Mouse (Mus musculus): ENCODE results near the gene Serpine1. TPM values are rescaled to one million over a fixed set of nuclear protein-coding genes. Genes with fewer than 3 reads are reported as not detected.
A peak's percentile ranks its signal among the peaks of the same experiment; 100 is the strongest.
"Not testable (repeated sequence)": the region's sequence is repeated elsewhere in the genome, so short reads cannot be mapped to it uniquely, and the experiment has no call there.

Serpine1 gene
- polyA plus RNA-seq (2015; fragmentation: Nextera tagmentation; extraction: Ambion mirVana): 0.11 and 0.15 TPM in 2 replicates

DNA sequence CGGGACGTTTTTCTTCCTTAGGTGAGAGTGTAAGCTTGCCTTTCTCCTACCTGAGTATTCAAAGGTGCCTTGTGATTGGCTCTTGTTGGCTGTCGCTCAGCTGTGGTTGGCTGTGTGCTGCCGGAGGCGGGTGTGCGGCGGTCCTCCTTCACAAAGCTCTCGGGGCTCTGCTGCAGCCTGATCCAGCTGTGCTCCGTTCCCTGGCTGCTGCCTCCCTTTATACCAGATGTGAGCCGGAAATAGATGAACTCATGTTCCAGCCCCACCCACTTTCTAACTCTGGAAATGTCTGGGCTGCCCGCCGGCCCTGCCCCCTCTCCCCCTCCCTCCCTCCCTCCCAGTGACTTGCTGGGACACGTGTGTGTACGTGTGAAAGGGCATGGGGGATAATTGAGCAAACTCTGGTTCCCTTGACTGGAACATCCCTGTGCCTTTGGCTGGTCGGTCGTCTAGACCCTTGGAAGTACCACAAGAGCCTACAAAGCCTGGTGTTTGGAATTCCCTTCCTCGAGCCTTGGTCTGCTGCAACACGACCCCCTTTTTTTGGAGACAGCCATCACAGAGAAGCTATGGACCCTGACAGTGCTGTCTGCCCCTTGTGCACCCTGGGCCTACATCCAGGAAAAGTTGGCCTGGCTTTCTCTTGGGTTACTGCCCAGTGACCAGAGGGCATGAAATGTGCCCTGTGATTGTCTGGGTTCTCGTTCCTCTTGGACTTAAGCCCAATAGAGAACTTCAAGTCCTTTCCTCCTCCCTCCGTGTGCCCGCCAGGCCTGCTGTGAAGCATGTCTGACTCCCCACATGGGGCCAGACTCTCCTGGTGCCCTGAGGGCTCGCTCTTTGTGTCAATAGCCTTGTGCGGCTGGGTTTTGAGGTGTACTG is at the start of gene Serpine1:
Gene Serpine1, minus strand, starts transcription at position 190 of the 882 bp plus-strand sequence.
- Histone ChIP-seq H3K9me3 (ENCODE audit: control insufficient read depth, low read length) (no peaks in the 10 kb centered on the region), H3K4me2 (ENCODE audit: low read length) (peak within 1 kb of the TSS; percentile 52), H3K9ac (replicated peaks; ENCODE audit: low read depth, low read length) (peak within 1 kb of the TSS; percentile 28), H3K27me3 (replicated peaks; ENCODE audit: control insufficient read depth, insufficient read depth, low read length) (no peaks in the 10 kb centered on the region), H3K4me1 (replicated peaks; ENCODE audit: control insufficient read depth, insufficient read depth, low read length) (peaks cover 11% of the 10 kb centered on the region), H3K36me3 (ENCODE audit: control insufficient read depth, insufficient read depth) (no peaks in the 10 kb centered on the region), H3K4me3 (replicated peaks; ENCODE audit: low read length) (peak within 1 kb of the TSS; percentile 30), H3K27ac (ENCODE audit: low read length) (peak within 1 kb of the TSS; percentile 43)
- ATAC-seq: peak; percentile 94
- WGBS: 17% methylated on average over 23 of the region's 23 CpGs

DNA sequence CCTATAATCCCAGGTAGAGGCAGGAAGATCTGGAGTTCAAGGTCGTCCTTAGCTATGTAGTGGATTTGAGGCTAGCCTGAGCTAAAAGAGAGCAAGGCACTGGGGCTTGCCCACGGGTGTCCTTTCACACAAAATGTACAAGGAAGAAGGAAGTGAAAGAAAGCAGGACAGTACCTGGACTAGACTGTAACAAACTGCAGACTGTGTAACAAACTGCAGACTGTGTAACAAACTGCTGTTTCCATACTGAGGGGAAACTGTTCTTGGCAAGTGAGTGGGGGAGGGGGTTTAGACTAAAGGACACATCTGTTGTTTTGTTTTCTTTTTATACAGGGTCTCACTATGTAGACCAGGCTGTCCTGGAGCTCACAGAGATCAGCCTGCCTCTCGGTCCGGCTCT is 49.2 kb upstream of the Serpine1 start:
- Histone ChIP-seq H3K27me3 (replicated peaks; ENCODE audit: control insufficient read depth, insufficient read depth, low read length) (no peaks in the 10 kb centered on the region), H3K9ac (replicated peaks; ENCODE audit: low read depth, low read length) (no peak overlapping the region), H3K4me3 (replicated peaks; ENCODE audit: low read length) (no peak overlapping the region), H3K4me2 (ENCODE audit: low read length) (no peak overlapping the region), H3K27ac (ENCODE audit: low read length) (no peak overlapping the region), H3K4me1 (replicated peaks; ENCODE audit: control insufficient read depth, insufficient read depth, low read length) (peaks cover 13% of the 10 kb centered on the region), H3K9me3 (ENCODE audit: control insufficient read depth, low read length) (no peaks in the 10 kb centered on the region), H3K36me3 (ENCODE audit: control insufficient read depth, insufficient read depth) (no peaks in the 10 kb centered on the region)
- ATAC-seq: no peak
- WGBS: 81% methylated on average over 4 of the region's 4 CpGs

GRCm38 (mm10) chr5:137118878-137119277 is 46.8 kb upstream of the Serpine1 start:
- Histone ChIP-seq H3K36me3 (ENCODE audit: control insufficient read depth, insufficient read depth) (no peaks in the 10 kb centered on the region), H3K4me3 (replicated peaks; ENCODE audit: low read length) (no peak overlapping the region)
- WGBS: 62% methylated on average over 4 of the region's 4 CpGs

GRCm38 (mm10) chr5:137117994-137118393 is 45.9 kb upstream of the Serpine1 start:
- 94% methylated on average over 3 of the region's 3 CpGs for WGBS
- not testable (repeated sequence) for ATAC-seq; H3K27me3 ChIP-seq (replicated peaks; ENCODE audit: control insufficient read depth, insufficient read depth, low read length); H3K9me3 ChIP-seq (ENCODE audit: control insufficient read depth, low read length); H3K4me3 ChIP-seq (replicated peaks; ENCODE audit: low read length); H3K9ac ChIP-seq (replicated peaks; ENCODE audit: low read depth, low read length); H3K36me3 ChIP-seq (ENCODE audit: control insufficient read depth, insufficient read depth); H3K27ac ChIP-seq (ENCODE audit: low read length); H3K4me2 ChIP-seq (ENCODE audit: low read length)
- peaks cover 15% of the 10 kb centered on the region for H3K4me1 ChIP-seq (replicated peaks; ENCODE audit: control insufficient read depth, insufficient read depth, low read length)

More at GRCm38 (mm10) chr5:137118878-137119277, 46.8 kb upstream of the Serpine1 start:
- peaks cover 18% of the 10 kb centered on the region for H3K4me1 ChIP-seq (replicated peaks; ENCODE audit: control insufficient read depth, insufficient read depth, low read length)
- ATAC-seq: no peak
- H3K27ac ChIP-seq (ENCODE audit: low read length): no peak overlapping the region
- no peaks in the 10 kb centered on the region for H3K9me3 ChIP-seq (ENCODE audit: control insufficient read depth, low read length)
- H3K27me3 ChIP-seq (replicated peaks; ENCODE audit: control insufficient read depth, insufficient read depth, low read length): no peaks in the 10 kb centered on the region
- H3K9ac ChIP-seq (replicated peaks; ENCODE audit: low read depth, low read length): no peak overlapping the region
- H3K4me2 ChIP-seq (ENCODE audit: low read length): no peak overlapping the region

DNA sequence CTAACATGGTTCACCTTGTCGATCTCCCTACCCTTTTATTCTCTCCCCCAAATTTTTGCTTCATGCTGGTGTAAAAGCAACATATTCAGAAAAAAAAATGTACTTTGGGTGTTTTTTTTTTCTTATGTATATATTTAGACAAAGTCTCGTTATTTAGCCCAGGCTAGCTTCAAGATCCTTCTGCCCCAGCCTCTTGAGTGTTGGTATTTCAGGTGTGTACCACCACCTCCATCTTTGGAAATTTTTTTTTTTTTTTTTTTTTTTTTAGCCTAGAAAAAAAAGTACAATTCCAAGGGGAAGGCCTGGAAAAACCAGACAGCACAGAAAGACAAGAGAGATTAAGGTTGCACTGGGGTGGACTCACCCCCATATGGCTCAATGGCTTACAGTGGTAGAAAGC is 44.9 kb upstream of the Serpine1 start:
- H3K4me3 ChIP-seq (replicated peaks; ENCODE audit: low read length): no peak overlapping the region
- no peak overlapping the region for H3K27ac ChIP-seq (ENCODE audit: low read length)
- no peaks in the 10 kb centered on the region for H3K9me3 ChIP-seq (ENCODE audit: control insufficient read depth, low read length)
- no peaks in the 10 kb centered on the region for H3K27me3 ChIP-seq (replicated peaks; ENCODE audit: control insufficient read depth, insufficient read depth, low read length)
- no peaks in the 10 kb centered on the region for H3K36me3 ChIP-seq (ENCODE audit: control insufficient read depth, insufficient read depth)
- no peak for ATAC-seq
- H3K4me2 ChIP-seq (ENCODE audit: low read length): no peak overlapping the region
- peaks cover 8% of the 10 kb centered on the region for H3K4me1 ChIP-seq (replicated peaks; ENCODE audit: control insufficient read depth, insufficient read depth, low read length)
- WGBS: 89% methylated on average over 2 of the region's 2 CpGs
- no peak overlapping the region for H3K9ac ChIP-seq (replicated peaks; ENCODE audit: low read depth, low read length)

DNA sequence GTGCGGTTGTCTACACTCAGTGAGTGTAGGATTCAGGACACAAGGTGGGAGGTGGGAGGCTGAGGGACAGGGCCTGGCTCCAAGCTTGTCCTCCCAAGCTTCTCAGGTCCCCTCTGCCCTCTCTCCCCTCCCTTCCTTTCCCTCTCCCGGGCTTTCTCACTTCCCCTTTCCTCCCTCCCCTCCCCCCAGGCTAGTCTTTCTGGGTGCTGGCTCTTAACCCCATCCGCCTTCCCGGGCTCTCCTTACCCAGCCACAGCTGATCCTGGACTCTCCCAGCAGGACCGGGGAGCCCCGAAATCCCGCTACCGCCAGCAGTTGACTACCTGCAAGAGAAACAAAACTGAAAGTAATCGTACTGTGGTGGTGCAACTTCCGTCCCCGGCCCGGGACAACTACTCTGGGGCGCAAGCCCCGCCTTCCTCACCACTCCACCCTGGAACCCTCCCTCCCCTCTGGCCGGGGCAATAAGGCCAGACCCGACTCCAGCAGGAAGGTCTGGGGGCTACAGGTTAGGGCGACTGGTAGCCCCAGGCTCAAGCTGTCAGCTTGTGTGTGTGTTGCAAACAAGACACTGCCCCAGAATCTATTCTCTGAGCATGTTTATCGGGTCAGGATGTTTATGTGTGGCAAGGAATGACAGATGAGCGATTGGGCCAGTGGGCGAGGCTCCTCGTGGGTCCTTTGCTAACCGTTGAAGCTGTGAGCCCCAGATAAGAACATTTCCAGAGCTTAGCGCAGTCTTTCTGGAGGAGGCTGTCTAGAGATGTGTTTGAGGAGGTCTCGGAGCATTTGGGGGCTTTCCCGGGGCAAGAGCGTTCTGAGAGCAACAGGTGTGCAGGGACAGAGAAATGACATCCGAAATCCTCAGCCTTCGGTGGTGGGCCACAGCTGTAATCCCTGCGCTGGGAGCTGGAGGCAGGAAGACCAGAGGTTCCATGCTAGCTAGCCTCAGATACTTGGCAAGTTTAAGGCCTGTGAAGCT is 44.1 kb upstream of the Serpine1 start, which contains the start of gene Trim56:
Gene Trim56, minus strand, starts transcription at position 344 of the 982 bp plus-strand sequence.
- H3K4me2 ChIP-seq (ENCODE audit: low read length): peak within 1 kb of the TSS; percentile 62
- no peaks in the 10 kb centered on the region for H3K36me3 ChIP-seq (ENCODE audit: control insufficient read depth, insufficient read depth)
- peaks cover 8% of the 10 kb centered on the region for H3K4me1 ChIP-seq (replicated peaks; ENCODE audit: control insufficient read depth, insufficient read depth, low read length)
- no peaks in the 10 kb centered on the region for H3K27me3 ChIP-seq (replicated peaks; ENCODE audit: control insufficient read depth, insufficient read depth, low read length)
- H3K27ac ChIP-seq (ENCODE audit: low read length): no peak within 1 kb of the TSS
- H3K9ac ChIP-seq (replicated peaks; ENCODE audit: low read depth, low read length): peak within 1 kb of the TSS; percentile 49
- no peaks in the 10 kb centered on the region for H3K9me3 ChIP-seq (ENCODE audit: control insufficient read depth, low read length)
- 13% methylated on average over 28 of the region's 29 CpGs for WGBS
- peak within 1 kb of the TSS; percentile 36 for H3K4me3 ChIP-seq (replicated peaks; ENCODE audit: low read length)
- ATAC-seq: peak; percentile 57; the same call in 1 of the 2 replicates

- Histone ChIP-seq H3K36me3 (ENCODE audit: control insufficient read depth, insufficient read depth) (no peaks in the 10 kb centered on the region), H3K4me3 (replicated peaks; ENCODE audit: low read length) (no peak overlapping the region), H3K27me3 (replicated peaks; ENCODE audit: control insufficient read depth, insufficient read depth, low read length) (no peaks in the 10 kb centered on the region), H3K4me1 (replicated peaks; ENCODE audit: control insufficient read depth, insufficient read depth, low read length) (peaks cover 8% of the 10 kb centered on the region), H3K4me2 (ENCODE audit: low read length) (peak overlapping the region; percentile 62), H3K9ac (replicated peaks; ENCODE audit: low read depth, low read length) (no peak overlapping the region), H3K9me3 (ENCODE audit: control insufficient read depth, low read length) (no peaks in the 10 kb centered on the region), H3K27ac (ENCODE audit: low read length) (no peak overlapping the region)
- ATAC-seq: no peak
- 93% methylated on average over 9 of the region's 9 CpGs for WGBS
Observed at GRCm38 (mm10) chr5:137114891-137115561, 43.0 kb upstream of the Serpine1 start.

GRCm38 (mm10) chr5:137111542-137112408 is 39.7 kb upstream of the Serpine1 start:
- H3K4me3 ChIP-seq (replicated peaks; ENCODE audit: low read length): no peak overlapping the region
- H3K27me3 ChIP-seq (replicated peaks; ENCODE audit: control insufficient read depth, insufficient read depth, low read length): no peaks in the 10 kb centered on the region
- H3K9ac ChIP-seq (replicated peaks; ENCODE audit: low read depth, low read length): no peak overlapping the region
- H3K9me3 ChIP-seq (ENCODE audit: control insufficient read depth, low read length): no peaks in the 10 kb centered on the region
- H3K27ac ChIP-seq (ENCODE audit: low read length): no peak overlapping the region
- H3K4me2 ChIP-seq (ENCODE audit: low read length): no peak overlapping the region
- no peaks in the 10 kb centered on the region for H3K36me3 ChIP-seq (ENCODE audit: control insufficient read depth, insufficient read depth)
- no peak for ATAC-seq
- peaks cover 8% of the 10 kb centered on the region for H3K4me1 ChIP-seq (replicated peaks; ENCODE audit: control insufficient read depth, insufficient read depth, low read length)
- 83% methylated on average over 4 of the region's 5 CpGs for WGBS

Data from forebrain, embryonic 16.5 days (tissue).